Mouse (Mus musculus) induced T-regulatory cell, adult 2 months (primary cell): ENCODE measurements around the gene Fgf14.
"Not testable (repeated sequence)": the region's sequence is repeated elsewhere in the genome, so short reads cannot be mapped to it uniquely, and the experiment has no call there.

Source experiments
- DNase-seq: peaks from one replicate; pipeline ENCODE4 v3.0.0-alpha.2; 2012; ENCODE audit warnings: low read depth

Gene Fgf14

GRCm38 (mm10) chr14:124676506-124677177 is at the start of gene Fgf14:
Gene Fgf14 (minus strand): TSS chr14:124677127.
- DNase-seq = no peak

GRCm38 (mm10) chr14:124677379-124677778 is 452 bp upstream of the Fgf14 start:
- DNase-seq = no peak

GRCm38 (mm10) chr14:124675654-124676505 is 1.0 kb downstream of the Fgf14 start:
- DNase-seq = no peak

GRCm38 (mm10) chr14:124675142-124675653 is 1.7 kb downstream of the Fgf14 start:
- DNase-seq = no peak

GRCm38 (mm10) chr14:124674536-124675141 is 2.3 kb downstream of the Fgf14 start:
- no peak for DNase-seq

- no peak for DNase-seq
Measured at GRCm38 (mm10) chr14:124669739-124670138, 7.2 kb downstream of the Fgf14 start.

- no peak for DNase-seq
Measured at GRCm38 (mm10) chr14:124642822-124643221, 34.1 kb downstream of the Fgf14 start.

GRCm38 (mm10) chr14:124634881-124635280 is 42.0 kb downstream of the Fgf14 start:
- DNase-seq = no peak

- no peak for DNase-seq
Measured at GRCm38 (mm10) chr14:124613473-124613872, 63.5 kb downstream of the Fgf14 start.

- DNase-seq = no peak
Measured at GRCm38 (mm10) chr14:124606036-124606711, 70.8 kb downstream of the Fgf14 start.

GRCm38 (mm10) chr14:124605031-124605743 is 71.7 kb downstream of the Fgf14 start:
- no peak for DNase-seq

- DNase-seq = no peak
Measured at GRCm38 (mm10) chr14:124576571-124576970, 100.4 kb downstream of the Fgf14 start.

- no peak for DNase-seq
Measured at GRCm38 (mm10) chr14:124575130-124575885, 101.6 kb downstream of the Fgf14 start.

- no peak for DNase-seq
Measured at GRCm38 (mm10) chr14:124566445-124566844, 110.5 kb downstream of the Fgf14 start.

GRCm38 (mm10) chr14:124561544-124561943 is 115.4 kb downstream of the Fgf14 start:
- no peak for DNase-seq

- no peak for DNase-seq
Measured at GRCm38 (mm10) chr14:124536106-124536505, 140.8 kb downstream of the Fgf14 start.

GRCm38 (mm10) chr14:124535376-124535775 is 141.6 kb downstream of the Fgf14 start:
- DNase-seq = not testable (repeated sequence)

- no peak for DNase-seq
Measured at GRCm38 (mm10) chr14:124532051-124532450, 144.9 kb downstream of the Fgf14 start.

- no peak for DNase-seq
Measured at GRCm38 (mm10) chr14:124512009-124512408, 164.9 kb downstream of the Fgf14 start.

- DNase-seq = no peak
Measured at GRCm38 (mm10) chr14:124488971-124489370, 188.0 kb downstream of the Fgf14 start.

- DNase-seq = no peak
Measured at GRCm38 (mm10) chr14:124485261-124485660, 191.7 kb downstream of the Fgf14 start.
